In the genomic region with DNA sequence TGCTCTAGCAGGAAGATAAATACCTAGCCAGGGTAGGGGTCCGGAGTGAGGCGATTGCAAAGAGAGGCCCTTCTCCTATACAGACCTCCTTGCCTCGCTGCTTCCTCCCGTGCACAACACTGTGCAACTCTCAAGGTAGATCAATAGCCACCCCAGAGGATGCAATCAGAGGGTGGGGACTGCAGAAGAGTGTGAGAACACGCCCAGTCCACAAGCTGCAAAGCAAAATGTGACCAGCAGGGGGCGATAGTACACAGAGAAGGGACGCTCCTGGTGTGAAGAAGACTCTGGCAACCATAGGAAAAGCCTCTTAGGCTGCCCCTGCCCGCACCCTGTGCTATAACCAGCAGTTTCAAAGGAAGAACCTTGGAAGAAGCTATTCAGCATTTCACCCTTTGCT, we compare ENCODE assay signal across 8 mouse cellular contexts.
DNase-seq lines count a peak whose midpoint lies in the region; ATAC-seq and TF ChIP-seq lines count a peak whose summit lies in the region.

No protein-coding gene starts in this region.

- peak; percentile 84 for TF ChIP-seq CTCF in E14TG2a.4 (conservative IDR thresholded peaks at IDR 0.05; ENCODE audit: low read length)
- peak; percentile 77 for TF ChIP-seq CTCF in heart, adult 2 months (IDR thresholded peaks at IDR 0.05)
- peak; percentile 79 for TF ChIP-seq CTCF in liver, embryonic 14.5 days (IDR thresholded peaks at IDR 0.05; ENCODE audit: low read depth)

- H3K9me3 ChIP-seq in E14TG2a.4 (ENCODE audit: low read length) = no peaks in the 10 kb centered on the region
- peaks cover 5% of the 10 kb centered on the region; the same call in 1 of the 2 replicates for H3K9me3 ChIP-seq in embryonic facial prominence, embryonic 10.5 days
- no peaks in the 10 kb centered on the region for H3K9me3 ChIP-seq in liver, embryonic 14.5 days (ENCODE audit: control insufficient read depth, low read length)

- ATAC-seq in liver, embryonic 14.5 days (ENCODE audit: insufficient read depth) = no peak

- intact Hi-C loops in heart, adult 2 months (cut with DNase I) = loop anchor here (1.0 to 2.0 kb wide), 2 partner anchors 85 to 191 kb away; no protein-coding TSS in a partner anchor

- peak; percentile 67 to 71 for DNase-seq in adrenal gland, postnatal 36 days
- DNase-seq in embryonic facial prominence, embryonic 10.5 days (ENCODE audit: low spot score) = peak; percentile 86
- DNase-seq in heart, adult 2 months = peak; percentile 16 to 66
- DNase-seq in kidney, postnatal 10 days = peak; percentile 86
- DNase-seq in liver, embryonic 14.5 days (ENCODE audit: low read depth in 3 of 3, low spot score in 3 of 3) = peak; percentile 6 to 13 (median 10)
- peak; percentile 73 for DNase-seq in ovary, postnatal 36 days (ENCODE audit: low spot score)
- peak; percentile 58 for DNase-seq in urinary bladder, postnatal 25 days (ENCODE audit: low spot score)

- no peaks in the 10 kb centered on the region for H3K27me3 ChIP-seq in E14TG2a.4 (ENCODE audit: insufficient read depth, low read length)
- H3K27me3 ChIP-seq in embryonic facial prominence, embryonic 10.5 days (replicated peaks; ENCODE audit: low read depth, poor library complexity, severe bottlenecking) = no peaks in the 10 kb centered on the region
- no peaks in the 10 kb centered on the region for H3K27me3 ChIP-seq in heart, adult 2 months (ENCODE audit: control insufficient read depth, insufficient read depth, low read length)
- no peaks in the 10 kb centered on the region for H3K27me3 ChIP-seq in liver, embryonic 14.5 days (ENCODE audit: control insufficient read depth, insufficient read depth, low read length)

- no peak overlapping the region for H3K4me3 ChIP-seq in E14TG2a.4 (replicated peaks; ENCODE audit: low read length)
- H3K4me3 ChIP-seq in embryonic facial prominence, embryonic 10.5 days = no peak overlapping the region
- H3K4me3 ChIP-seq in heart, adult 2 months = no peak overlapping the region
- no peak overlapping the region for H3K4me3 ChIP-seq in liver, embryonic 14.5 days (ENCODE audit: insufficient read depth in 1 of 2, low read depth in 2 of 2, low read length in 2 of 2)

- no peak overlapping the region for H3K27ac ChIP-seq in embryonic facial prominence, embryonic 10.5 days (replicated peaks)
- no peak overlapping the region for H3K27ac ChIP-seq in heart, adult 2 months
- no peak overlapping the region for H3K27ac ChIP-seq in liver, embryonic 14.5 days

- WGBS in embryonic facial prominence, embryonic 10.5 days = 31% methylated on average over 8 of the region's 8 CpGs
- 42% methylated on average over 8 of the region's 8 CpGs for WGBS in heart, adult 2 months
- 27% methylated on average over 8 of the region's 8 CpGs for WGBS in liver, embryonic 14.5 days (ENCODE audit: insufficient replicate concordance)

- no peaks in the 10 kb centered on the region for H3K36me3 ChIP-seq in E14TG2a.4 (ENCODE audit: insufficient read depth, low read length)
- H3K36me3 ChIP-seq in embryonic facial prominence, embryonic 10.5 days (replicated peaks) = no peaks in the 10 kb centered on the region
- no peaks in the 10 kb centered on the region for H3K36me3 ChIP-seq in heart, adult 2 months (ENCODE audit: control insufficient read depth, insufficient read depth, low read length)
- no peaks in the 10 kb centered on the region for H3K36me3 ChIP-seq in liver, embryonic 14.5 days (replicated peaks; ENCODE audit: control insufficient read depth, insufficient read depth, low read depth)

- H3K4me1 ChIP-seq in E14TG2a.4 (replicated peaks; ENCODE audit: low read depth, low read length) = no peaks in the 10 kb centered on the region
- no peaks in the 10 kb centered on the region for H3K4me1 ChIP-seq in embryonic facial prominence, embryonic 10.5 days
- H3K4me1 ChIP-seq in heart, adult 2 months (ENCODE audit: control insufficient read depth, insufficient read depth, low read length) = no peaks in the 10 kb centered on the region
- no peaks in the 10 kb centered on the region for H3K4me1 ChIP-seq in liver, embryonic 14.5 days (replicated peaks; ENCODE audit: control insufficient read depth in 2 of 2, insufficient read depth in 2 of 2, low read length in 1 of 2)

- no peak for TF ChIP-seq POLR2A in heart, adult 2 months (IDR thresholded peaks at IDR 0.05; ENCODE audit: insufficient read depth, low read depth, low read length)

- no peaks in the 10 kb centered on the region for H3K79me2 ChIP-seq in heart, adult 2 months (replicated peaks; ENCODE audit: control insufficient read depth, insufficient read depth, low read length)

- no peak for TF ChIP-seq EP300 in heart, adult 2 months (IDR thresholded peaks at IDR 0.05; ENCODE audit: insufficient read depth, low read depth, low read length)
- TF ChIP-seq EP300 in liver, embryonic 14.5 days (IDR thresholded peaks at IDR 0.05; ENCODE audit: low read depth) = no peak

- no peak overlapping the region for H3K4me2 ChIP-seq in liver, embryonic 14.5 days (ENCODE audit: low read depth)

- H3K9ac ChIP-seq in heart, adult 2 months (ENCODE audit: low read depth, low read length) = no peak overlapping the region
- no peak overlapping the region for H3K9ac ChIP-seq in liver, embryonic 14.5 days (replicated peaks)

Comparison
In these comparisons a context has a peak if more than half of its experiments do, and no peak if none do; other contexts are left out.
1. DNase-seq: peak in every context shown above with its lines; median percentile 86 in embryonic facial prominence, embryonic 10.5 days; 86 in kidney, postnatal 10 days; 73 in ovary, postnatal 36 days; 69 in adrenal gland, postnatal 36 days; 58 in urinary bladder, postnatal 25 days; 41 in heart, adult 2 months; 10 in liver, embryonic 14.5 days.